Mouse (Mus musculus) G1E (cell line): ENCODE data around the gene Atxn1l.

Experiments
- CTCF ChIP-seq: IDR thresholded peaks from 2 replicates; pipeline ENCODE4 v1.5.1; 2012; ENCODE audit warnings: low read depth, low read length, inconsistent platforms, mixed read lengths
- GATA1 ChIP-seq: IDR thresholded peaks from 2 replicates; pipeline ENCODE4 v1.6.1; 2012; ENCODE audit warnings: borderline replicate concordance, low read length, inconsistent platforms, mixed read lengths
- GATA2 ChIP-seq: IDR thresholded peaks from 2 replicates; pipeline ENCODE4 v1.6.1; 2012; ENCODE audit warnings: low read depth, low read length, inconsistent platforms, borderline replicate concordance
- POLR2AphosphoS5 ChIP-seq: IDR thresholded peaks from 2 replicates; pipeline ENCODE4 v1.6.1; 2012; ENCODE audit warnings: low read depth, low read length, inconsistent platforms; ENCODE audit not compliant: insufficient replicate concordance

DNA sequence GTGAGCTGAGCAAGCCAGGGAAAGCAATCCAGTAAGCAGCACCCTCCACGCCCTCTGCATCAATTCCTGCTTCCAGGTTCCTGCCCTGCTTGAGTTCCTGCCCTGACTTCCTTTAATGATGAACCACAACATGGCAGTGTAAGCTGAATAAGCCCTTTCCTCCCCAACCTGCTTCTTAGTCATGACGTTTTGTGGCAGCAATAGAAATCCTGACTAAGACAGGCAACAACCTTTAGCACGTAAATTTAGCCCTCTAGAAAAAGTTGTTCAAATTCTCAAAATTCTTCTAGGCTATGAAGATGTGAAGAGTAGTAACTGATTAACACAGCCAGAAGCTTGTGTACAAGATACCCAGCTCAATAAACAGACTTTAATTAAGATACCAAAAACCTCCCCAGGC, 56.0 kb downstream of the Atxn1l start:
- no peak for TF ChIP-seq CTCF
- TF ChIP-seq POLR2AphosphoS5: no peak
- no peak for TF ChIP-seq GATA1
- no peak for TF ChIP-seq GATA2
